Mouse (Mus musculus) layer of hippocampus, adult 18-20 months (tissue): Measurements from ENCODE around the gene Fibin. TPM values are rescaled to one million over a fixed set of nuclear protein-coding genes. Genes with fewer than 3 reads are reported as not detected.

Source experiments
- DNase-seq, 2 experiments: peaks; one replicate each; pipeline ENCODE4 v3.0.0; 2022; ENCODE audit warnings: low spot score in 2 of 2
- long read RNA-seq: library from polyadenylated mRNA; stranded (forward); transcript quantifications from one replicate; pipeline ENCODE4 v2.0.0, GENCODE M21; 2021
- total RNA-seq, 2 experiments: library from RNA; stranded (reverse); gene quantifications; 2 replicates each; pipeline ENCODE4 v1.2.3; 2021

Gene Fibin
- total RNA-seq = 1 to 10 TPM; 2.6 to 2.9 TPM
- long read RNA-seq, transcript Fibin-201 (1 exons, 2,267 nt) = major isoform, 6 of 6 reads
- long read RNA-seq, partial matches to known transcripts = 0 of 6 reads
- long read RNA-seq, other reads (novel, unspliced or antisense) = 0 of 6 reads

DNA sequence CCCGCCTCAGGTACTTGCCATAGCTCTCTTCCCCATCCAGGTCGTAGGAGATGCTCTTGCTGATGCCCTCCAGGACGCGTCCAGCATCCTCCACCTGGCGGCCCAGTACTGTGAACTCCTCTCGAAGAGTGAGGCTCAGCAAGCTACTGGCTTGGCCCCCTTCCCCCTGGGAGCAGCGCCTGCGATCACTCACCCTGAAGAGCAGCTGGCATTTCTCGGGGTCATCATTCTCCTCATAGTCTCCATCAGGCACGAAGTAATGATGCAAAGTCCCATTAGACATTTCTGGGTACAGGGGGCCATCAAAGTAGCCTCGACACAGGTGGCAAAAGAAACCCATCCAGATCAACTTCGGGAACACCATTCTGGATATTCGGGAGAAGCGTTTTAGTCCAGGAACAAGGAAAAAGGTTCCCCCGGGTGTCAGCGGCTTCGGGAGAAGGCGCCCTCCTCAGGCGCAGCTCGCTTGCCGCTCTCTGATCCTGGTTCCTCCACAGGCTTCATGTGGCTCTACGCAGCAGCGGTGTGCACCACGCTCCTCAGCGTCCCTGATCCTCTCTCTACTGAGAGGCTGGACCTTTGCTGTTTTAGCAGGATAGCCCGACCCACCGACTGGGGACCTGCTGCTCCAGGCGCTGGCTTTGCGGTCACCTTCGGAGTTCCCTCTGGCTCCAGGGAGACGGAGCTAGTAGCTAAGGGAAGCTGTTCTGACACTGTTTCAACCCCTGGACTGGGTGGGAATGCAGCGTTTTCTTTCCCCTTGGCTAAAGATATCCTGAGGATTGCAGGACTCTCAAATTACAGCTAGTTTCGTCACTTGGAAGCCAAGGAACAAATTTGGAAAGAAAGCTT, at the start of gene Fibin:
Fibin (minus strand) TSS at position 752 of the 852 bp plus-strand sequence.
- DNase-seq = peak; percentile 19 to 56

DNA sequence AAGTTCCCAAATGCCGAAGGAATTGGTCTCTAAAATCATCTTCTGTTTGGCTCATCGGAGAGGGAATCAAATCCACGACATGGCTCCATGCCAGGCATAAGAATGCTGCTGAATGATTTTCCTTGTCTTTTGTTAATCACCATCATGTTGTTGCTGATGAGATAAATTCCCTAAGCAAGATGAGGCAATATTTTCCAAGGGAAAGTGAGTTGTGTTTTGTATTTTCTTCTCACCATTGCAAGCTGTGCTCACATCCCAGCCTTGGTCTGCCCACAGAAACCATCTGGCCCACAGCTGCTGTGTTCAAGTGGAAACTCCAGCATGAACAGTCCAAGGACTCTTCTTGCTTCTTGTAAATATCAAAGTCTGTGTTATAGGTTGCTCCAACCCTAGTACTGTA, 48.4 kb upstream of the Fibin start:
- peak; percentile 55 to 75 for DNase-seq

GRCm38 (mm10) chr2:110408757-110409156, 45.8 kb upstream of the Fibin start:
- DNase-seq = no peak

DNA sequence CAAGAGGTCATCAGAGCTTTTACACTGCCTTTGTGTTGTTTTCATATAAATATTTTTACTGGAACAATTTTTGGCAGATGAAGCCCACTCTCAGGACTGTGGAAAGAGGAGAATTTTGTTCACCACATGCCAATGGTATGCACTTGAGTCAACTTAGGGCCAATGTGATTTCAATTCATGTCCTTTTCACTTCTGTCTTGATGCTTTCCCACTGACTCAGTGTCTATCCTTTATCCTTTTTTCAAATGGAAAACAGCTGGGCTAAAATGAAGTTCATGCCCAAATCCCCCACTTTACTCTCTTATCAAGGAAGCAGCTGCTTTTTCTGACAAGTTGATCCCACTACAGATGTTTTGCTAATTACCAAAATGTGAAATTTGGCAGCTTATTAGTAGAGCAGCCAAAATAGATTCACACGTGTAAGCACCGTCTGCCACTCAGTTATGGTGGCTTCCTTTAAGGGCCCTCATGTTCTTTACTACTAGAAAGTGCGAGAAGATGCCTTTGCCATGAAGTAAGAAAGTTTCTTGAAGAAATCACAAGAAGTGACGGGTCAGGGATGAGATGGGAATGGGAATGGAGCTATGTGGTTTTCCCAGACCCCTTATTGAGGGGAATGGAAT, 29.8 kb upstream of the Fibin start:
- no peak for DNase-seq

DNA sequence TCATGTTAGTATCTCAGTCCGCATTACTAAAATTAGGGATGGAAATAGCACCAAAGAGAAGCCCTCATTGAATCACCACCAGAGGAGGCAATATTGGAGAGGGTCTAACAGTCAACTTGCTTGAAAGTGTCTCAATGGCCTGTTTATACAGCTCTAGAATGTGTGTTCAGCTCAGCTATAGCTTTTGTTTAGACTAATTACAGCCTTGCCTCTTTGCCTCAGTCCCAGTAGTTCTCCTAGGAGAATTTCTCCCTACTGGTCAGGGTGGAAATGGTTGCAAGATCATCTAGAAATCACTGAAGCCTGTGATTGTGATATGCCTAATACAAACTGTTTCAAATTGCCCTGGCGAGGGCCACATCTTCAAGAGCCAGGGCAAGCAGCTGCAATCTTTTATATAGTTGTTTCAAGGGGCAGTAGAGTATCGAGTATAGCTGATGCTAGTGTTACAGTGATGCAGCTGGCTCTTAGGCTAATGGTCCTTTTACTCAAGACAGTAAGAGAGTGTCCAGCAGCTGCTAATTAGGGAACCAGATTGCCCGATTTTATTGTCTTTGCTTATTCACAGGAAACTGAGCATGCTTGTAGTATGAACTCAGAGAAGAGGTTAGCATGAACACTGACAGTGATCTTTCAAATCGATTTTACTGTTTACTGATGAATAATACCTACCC, 27.9 kb upstream of the Fibin start:
- DNase-seq = no peak

- DNase-seq = no peak
Measured at GRCm38 (mm10) chr2:110379811-110380210, 16.8 kb upstream of the Fibin start.

DNA sequence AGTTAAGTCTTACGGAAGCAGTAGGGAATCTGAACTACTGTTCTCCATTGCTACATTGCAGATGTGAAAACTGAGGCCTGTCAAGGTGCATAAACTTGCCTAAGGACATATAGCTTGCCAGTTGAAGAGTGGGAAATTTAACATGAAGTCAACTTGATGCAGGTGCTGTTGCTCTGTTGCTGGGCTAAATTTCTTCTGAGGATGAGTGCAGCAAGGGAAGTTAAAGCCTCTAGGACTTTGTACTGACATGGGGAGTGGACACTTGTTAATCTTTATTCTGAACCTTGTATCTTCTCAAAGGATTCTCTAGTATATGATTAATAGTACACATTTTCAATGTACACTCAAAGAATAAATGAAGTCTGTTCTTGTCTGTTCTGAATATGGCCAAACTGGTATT, 13.7 kb upstream of the Fibin start:
- no peak for DNase-seq

- DNase-seq = no peak
Measured at GRCm38 (mm10) chr2:110375475-110375874, 12.5 kb upstream of the Fibin start.

- DNase-seq = no peak
Measured at GRCm38 (mm10) chr2:110373186-110373585, 10.2 kb upstream of the Fibin start.

GRCm38 (mm10) chr2:110367382-110367887, 4.5 kb upstream of the Fibin start:
- no peak for DNase-seq

- DNase-seq = no peak
Measured at GRCm38 (mm10) chr2:110365401-110365800, 2.4 kb upstream of the Fibin start.

GRCm38 (mm10) chr2:110363855-110364254, 872 bp upstream of the Fibin start:
- DNase-seq = no peak

GRCm38 (mm10) chr2:110353302-110353970, 9.5 kb downstream of the Fibin start:
- no peak for DNase-seq

GRCm38 (mm10) chr2:110351843-110352251, 11.1 kb downstream of the Fibin start:
- DNase-seq = no peak

DNA sequence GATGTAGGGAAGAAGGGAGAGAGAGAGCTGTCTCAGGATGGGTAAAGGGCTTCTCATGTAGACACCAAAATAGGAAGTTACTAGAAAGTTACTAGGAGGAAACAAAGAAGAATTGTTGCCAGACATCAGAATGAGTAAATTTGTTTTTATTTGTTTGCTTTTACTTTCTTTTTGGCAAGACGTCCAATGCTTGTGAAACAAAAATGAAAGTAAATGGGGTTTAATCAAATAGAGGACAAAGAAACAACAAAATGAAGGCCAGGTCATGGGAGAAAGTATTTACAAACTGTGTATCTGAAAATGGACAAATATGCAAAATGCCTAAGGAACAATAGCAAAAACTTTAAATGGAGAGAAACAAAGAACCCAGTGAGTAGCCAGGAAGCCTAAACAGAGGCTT, 11.6 kb downstream of the Fibin start:
- no peak for DNase-seq

DNA sequence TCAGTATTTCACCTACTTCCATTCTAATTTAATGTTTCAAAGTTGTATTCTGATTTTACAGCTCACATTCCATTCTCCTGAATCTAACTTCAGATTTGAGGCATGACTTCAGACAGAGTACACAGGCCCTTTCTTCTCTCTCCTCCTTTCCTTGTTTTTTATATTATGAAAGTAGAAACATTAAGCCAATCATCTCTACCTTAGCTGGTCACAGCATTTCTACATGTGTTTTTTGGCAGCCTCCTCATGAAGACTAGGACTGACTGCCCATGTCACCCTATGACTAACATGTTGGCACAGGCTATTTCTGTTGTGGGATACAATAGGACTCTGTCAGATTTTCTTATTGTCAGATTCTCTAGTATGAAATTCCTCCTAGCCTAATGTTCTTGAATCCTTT, 34.0 kb downstream of the Fibin start:
- DNase-seq = no peak

DNA sequence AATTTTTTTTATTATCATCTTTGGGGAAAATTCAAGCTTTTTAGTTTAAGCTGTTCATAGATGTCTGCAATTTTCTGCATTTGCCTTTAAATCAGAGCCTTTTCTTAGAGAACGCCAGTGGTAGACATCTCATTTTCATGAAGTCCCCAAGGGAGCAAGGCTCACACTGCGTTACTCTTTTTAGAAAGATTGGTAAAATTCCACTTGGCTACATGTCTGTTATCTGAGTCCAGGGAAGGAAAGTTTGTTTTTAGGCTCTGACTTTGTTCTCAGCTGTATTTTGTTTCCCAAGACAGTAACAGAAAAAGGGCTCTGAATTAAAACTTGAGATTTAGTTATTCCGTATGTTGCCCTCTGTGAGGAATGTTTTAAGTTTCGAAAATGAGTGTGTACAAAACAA, 43.0 kb downstream of the Fibin start:
- no peak for DNase-seq

DNA sequence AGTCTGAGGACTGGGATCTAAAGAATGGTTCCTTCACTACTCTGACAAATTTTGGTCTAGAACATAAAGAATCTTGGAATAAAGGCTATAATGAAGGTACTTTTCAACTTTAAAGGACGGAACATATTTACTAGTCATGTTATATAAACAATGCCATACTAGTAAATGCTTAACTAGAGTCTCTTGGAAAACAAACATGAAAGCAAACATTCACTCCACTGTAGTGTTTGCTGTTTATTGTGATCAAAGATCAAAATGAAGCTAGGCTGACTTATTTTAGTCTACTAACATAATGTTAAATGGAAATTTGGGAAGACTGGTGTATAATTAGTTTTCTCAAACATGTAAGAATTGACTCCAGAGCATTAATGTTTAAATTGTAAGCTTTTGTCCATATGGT, 43.7 kb downstream of the Fibin start:
- DNase-seq = no peak

DNA sequence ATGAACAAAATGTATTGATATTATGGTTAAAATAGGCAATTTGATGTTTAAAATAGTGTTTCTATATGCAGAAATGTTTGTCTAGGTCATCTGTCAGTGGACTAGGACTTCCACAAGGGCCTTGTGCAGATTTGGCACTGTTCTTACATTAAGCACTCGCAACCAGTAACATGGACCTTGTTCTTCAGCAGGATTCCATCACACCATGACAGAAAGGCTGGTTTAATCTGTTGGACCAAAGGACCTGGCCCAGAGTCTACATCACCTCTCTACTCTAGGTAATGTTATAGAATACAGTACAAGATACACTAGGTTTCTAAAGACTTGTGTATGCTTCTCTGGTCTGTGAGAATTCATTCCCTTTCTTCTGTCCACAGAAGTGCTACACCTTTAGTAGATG, 44.3 kb downstream of the Fibin start:
- no peak for DNase-seq

GRCm38 (mm10) chr2:110316116-110316883, 46.7 kb downstream of the Fibin start:
- DNase-seq = no peak
